Mouse (Mus musculus) G1E (cell line): Measurements from ENCODE around the gene Lcorl. TPM values are rescaled to one million over a fixed set of nuclear protein-coding genes. Genes with fewer than 3 reads are reported as not detected.

ENCODE experiments used
- ATAC-seq: 2 replicates; pipeline ENCODE4 v1.8.0; 2016; ENCODE audit warnings: mild to moderate bottlenecking; ENCODE audit not compliant: insufficient number of reproducible peaks, poor library complexity, low FRiP score, severe bottlenecking; ENCODE audit errors: extremely low read depth
- DNase-seq: peaks from one replicate; pipeline ENCODE4 v3.0.0; 2012; ENCODE audit warnings: low spot score
- H3K27me3 ChIP-seq: 2 replicates; pipeline ENCODE4 v1.6.1; 2012; ENCODE audit warnings: mild to moderate bottlenecking, low read length, inconsistent platforms; ENCODE audit not compliant: insufficient read depth
- H3K36me3 ChIP-seq: replicated peaks from 2 replicates; pipeline ENCODE3; 2012; ENCODE audit warnings: mild to moderate bottlenecking, inconsistent platforms
- H3K4me1 ChIP-seq: 2 replicates; pipeline ENCODE4 v1.6.1; 2012; ENCODE audit warnings: low read depth, low read length, inconsistent platforms, mixed read lengths; ENCODE audit not compliant: insufficient read depth
- H3K4me3 ChIP-seq: 2 replicates; pipeline ENCODE4 v1.5.1; 2012; ENCODE audit warnings: low read depth, mild to moderate bottlenecking, inconsistent platforms, low read length, moderate library complexity, mixed read lengths
- H3K9me3 ChIP-seq: replicated peaks from 2 replicates; pipeline ENCODE4 v1.6.1; 2012; ENCODE audit warnings: inconsistent platforms
- CTCF ChIP-seq: IDR thresholded peaks from 2 replicates; pipeline ENCODE4 v1.5.1; 2012; ENCODE audit warnings: low read depth, low read length, inconsistent platforms, mixed read lengths
- GATA1 ChIP-seq: IDR thresholded peaks from 2 replicates; pipeline ENCODE4 v1.6.1; 2012; ENCODE audit warnings: borderline replicate concordance, low read length, inconsistent platforms, mixed read lengths
- GATA2 ChIP-seq: IDR thresholded peaks from 2 replicates; pipeline ENCODE4 v1.6.1; 2012; ENCODE audit warnings: low read depth, low read length, inconsistent platforms, borderline replicate concordance
- POLR2AphosphoS5 ChIP-seq: IDR thresholded peaks from 2 replicates; pipeline ENCODE4 v1.6.1; 2012; ENCODE audit warnings: low read depth, low read length, inconsistent platforms; ENCODE audit not compliant: insufficient replicate concordance
- TAL1 ChIP-seq: conservative IDR thresholded peaks from 2 replicates; pipeline ENCODE4 v1.6.1; 2012; ENCODE audit warnings: low read depth, low read length, inconsistent platforms, mixed read lengths
- polyA plus RNA-seq: library from polyadenylated mRNA; stranded (reverse); fragments of >175 nt; gene quantifications from 2 replicates; pipeline ENCODE4 v1.2.3, GENCODE M21; 2012
- total RNA-seq, 2 experiments: library from RNA; stranded (forward) in 1 of 2; stranded (reverse) in 1 of 2; fragments of 200-1000 nt in 1 of 2; fragments of >200 nt in 1 of 2; fragmentation: Nextera tagmentation in 1 of 2; gene quantifications; 2 replicates each; pipeline ENCODE4 v1.2.3; 2014 to 2017

Gene Lcorl
- total and polyA plus RNA-seq, 3 experiments = 19.4 to 59.3 (median 44.7) TPM

DNA sequence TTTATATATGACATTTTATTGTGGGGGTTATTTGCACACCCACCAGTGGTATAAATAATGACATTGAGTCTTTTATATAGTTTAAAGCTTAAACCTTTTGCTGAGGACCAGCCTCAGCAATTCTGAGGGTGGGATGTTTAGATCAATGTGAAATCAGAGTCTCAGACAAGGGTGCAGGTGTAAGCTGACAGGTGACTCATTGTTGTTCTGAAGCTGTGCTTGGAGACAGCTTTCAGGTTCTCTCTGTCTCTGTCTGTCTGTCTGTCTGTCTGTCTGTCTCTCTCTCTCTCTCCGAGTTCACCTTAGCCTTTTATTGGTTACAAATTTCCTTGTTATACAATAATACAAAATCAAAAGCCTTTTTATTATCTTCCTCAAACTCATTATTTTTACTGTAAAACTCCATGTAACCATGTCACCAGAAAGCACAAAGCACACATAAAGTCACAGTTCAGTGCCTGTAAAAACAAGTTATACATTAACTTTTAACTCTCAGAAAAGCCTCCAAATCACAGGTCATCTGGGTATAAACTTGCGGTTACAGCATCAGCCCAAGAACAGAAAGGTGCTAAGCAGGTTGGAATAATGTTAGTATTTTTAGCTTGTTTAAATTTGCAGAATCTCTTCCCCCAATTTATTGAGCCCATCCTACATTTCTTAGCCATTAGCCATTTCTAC lies 206.2 kb downstream of the Lcorl start:
- H3K4me3 ChIP-seq = no peak overlapping the region
- ATAC-seq (no peak), DNase-seq (no peak)
- no peaks in the 10 kb centered on the region for H3K36me3 ChIP-seq
- H3K9me3 ChIP-seq = no peaks in the 10 kb centered on the region
- TF ChIP-seq TAL1 (no peak), POLR2AphosphoS5 (no peak), GATA2 (no peak), GATA1 (no peak), CTCF (no peak)
- H3K4me1 ChIP-seq = no peaks in the 10 kb centered on the region
- peaks cover 4% of the 10 kb centered on the region; the same call in 1 of the 2 replicates for H3K27me3 ChIP-seq

Other genes starting within 250 kb of the Lcorl start
- not detected in 2 replicates for gene Fam184b, start 218.0 kb downstream of the Lcorl start, total RNA-seq (2014; fragmentation: Nextera tagmentation)
- gene Fam184b, start 218.0 kb downstream of the Lcorl start, total RNA-seq (2017) = 0.05 and 0.06 TPM in 2 replicates
- not detected in 2 replicates for gene Fam184b, start 218.0 kb downstream of the Lcorl start, polyA plus RNA-seq
- 129 and 155 TPM in 2 replicates for gene Ncapg, start 187.7 kb downstream of the Lcorl start, total RNA-seq (2014; fragmentation: Nextera tagmentation)
- 130 and 157 TPM in 2 replicates for gene Ncapg, start 187.7 kb downstream of the Lcorl start, total RNA-seq (2017)
- gene Ncapg, start 187.7 kb downstream of the Lcorl start, polyA plus RNA-seq = 6.9 and 9.2 TPM in 2 replicates